Mouse (Mus musculus): ENCODE data around the gene Qars. TPM values are rescaled to one million over a fixed set of nuclear protein-coding genes. Genes with fewer than 3 reads are reported as not detected.

Qars gene
- polyA plus RNA-seq, 1 experiment from 2014 or later: 71.5 TPM

DNA sequence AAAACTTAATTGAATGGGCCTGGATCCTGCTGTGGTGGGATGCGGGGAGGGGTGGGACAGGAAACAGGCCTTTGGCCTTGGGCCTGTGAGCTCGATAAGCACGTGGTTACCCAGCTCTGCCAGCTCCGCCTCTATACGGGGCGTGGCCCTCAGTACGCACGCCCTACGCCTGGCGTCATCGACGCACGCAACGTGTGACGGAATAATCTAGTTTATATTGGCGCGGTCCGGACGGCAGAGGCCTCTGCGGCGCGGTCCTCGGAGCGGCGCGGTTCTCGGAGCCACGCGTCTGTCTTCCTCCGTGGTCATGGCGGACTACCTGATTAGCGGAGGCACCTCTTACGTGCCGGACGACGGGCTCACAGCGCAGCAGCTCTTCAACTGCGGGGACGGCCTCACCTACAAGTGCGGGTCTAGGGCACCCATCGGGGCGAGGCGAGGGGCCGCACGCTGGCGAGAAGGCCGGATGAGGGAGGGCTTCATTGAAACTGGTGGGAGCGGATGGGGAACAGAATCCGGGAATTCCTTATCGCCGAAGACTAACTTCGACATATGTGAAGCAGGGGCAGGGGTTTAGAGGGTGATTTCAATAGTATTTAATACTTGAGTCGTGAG lies 52.8 kb downstream of the Qars start, which contains the start of gene Impdh2:
Gene Impdh2 (plus strand): TSS at position 60 of the 615 bp plus-strand sequence.
- under 1% methylated on average over 53 of the region's 53 CpGs for WGBS
- no peaks in the 10 kb centered on the region for H3K27me3 ChIP-seq
- H3K4me3 ChIP-seq: peak within 1 kb of the TSS; percentile 55
- peaks cover 18% of the 10 kb centered on the region for H3K4me1 ChIP-seq (replicated peaks)
- H3K4me2 ChIP-seq: peak within 1 kb of the TSS; percentile 70
- H3K9ac ChIP-seq: peak within 1 kb of the TSS; percentile 77
- peak; percentile 99 for ATAC-seq (ENCODE audit: low FRiP score)
- peaks cover 74% of the 10 kb centered on the region for H3K36me3 ChIP-seq
- H3K27ac ChIP-seq: peak within 1 kb of the TSS; percentile 86
- no peaks in the 10 kb centered on the region for H3K9me3 ChIP-seq

DNA sequence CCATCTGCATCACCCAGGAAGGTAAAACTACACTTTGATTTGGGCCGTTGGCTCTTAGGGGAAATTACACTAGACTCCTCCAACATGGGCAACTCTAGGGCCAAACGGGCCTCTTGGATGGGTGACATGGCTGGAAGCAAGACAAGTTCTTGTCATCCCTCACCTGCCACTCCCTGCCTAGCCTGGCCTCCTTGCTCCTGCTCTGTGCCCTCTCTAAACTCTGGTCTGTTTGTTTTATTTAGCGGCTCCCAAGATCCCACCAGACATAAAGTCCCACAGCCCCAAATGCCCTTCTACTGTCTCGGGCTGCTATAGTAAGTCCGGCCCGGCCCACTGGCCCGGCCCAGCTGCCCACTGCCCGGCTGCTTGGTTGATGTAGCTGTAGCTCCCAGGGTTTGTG lies 56.2 kb downstream of the Qars start:
- H3K27me3 ChIP-seq: no peaks in the 10 kb centered on the region
- ATAC-seq (ENCODE audit: low FRiP score): no peak
- no peaks in the 10 kb centered on the region for H3K9me3 ChIP-seq
- no peak overlapping the region for H3K27ac ChIP-seq
- no peak overlapping the region for H3K9ac ChIP-seq
- H3K4me3 ChIP-seq: no peak overlapping the region
- peaks cover 41% of the 10 kb centered on the region for H3K4me1 ChIP-seq (replicated peaks)
- no peak overlapping the region for H3K4me2 ChIP-seq
- 97% methylated on average over 8 of the region's 8 CpGs for WGBS
- peaks cover 52% of the 10 kb centered on the region for H3K36me3 ChIP-seq

DNA sequence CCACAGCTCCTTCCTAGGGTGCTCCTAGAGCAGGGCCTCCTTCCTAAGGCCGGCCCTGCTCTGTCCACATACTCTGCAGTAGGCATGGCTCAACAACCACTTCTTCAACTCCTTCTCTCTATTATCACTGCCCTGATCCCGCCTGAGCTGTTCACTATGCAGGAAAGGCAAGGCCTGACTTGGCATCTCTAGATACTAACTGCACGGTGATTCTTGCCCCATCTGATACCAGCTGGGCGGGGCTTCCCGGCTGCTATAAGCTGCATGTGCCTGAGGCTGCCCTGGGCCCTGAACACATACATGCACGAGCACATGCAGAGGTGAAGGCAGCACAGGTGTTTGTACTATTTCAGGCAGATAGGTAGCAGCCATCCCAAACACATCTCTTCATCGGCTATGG lies 56.6 kb downstream of the Qars start:
- Histone ChIP-seq H3K4me1 (replicated peaks) (peaks cover 45% of the 10 kb centered on the region), H3K36me3 (peaks cover 48% of the 10 kb centered on the region), H3K27ac (no peak overlapping the region), H3K9ac (no peak overlapping the region), H3K4me3 (no peak overlapping the region), H3K27me3 (no peaks in the 10 kb centered on the region), H3K9me3 (no peaks in the 10 kb centered on the region), H3K4me2 (no peak overlapping the region)
- no peak for ATAC-seq (ENCODE audit: low FRiP score)
- WGBS: 91% methylated on average over 7 of the region's 7 CpGs

Other genes with a start within 250 kb of the Qars start
- gene Dag1, start 243.7 kb upstream of the Qars start, polyA plus RNA-seq (2015; fragmentation: Nextera tagmentation; extraction: Ambion mirVana): 55.5 and 60.4 TPM in 2 replicates
- 135 and 143 TPM in 2 replicates for gene Nicn1, start 217.3 kb upstream of the Qars start, polyA plus RNA-seq (2015; fragmentation: Nextera tagmentation; extraction: Ambion mirVana)
- gene Amt, start 210.9 kb upstream of the Qars start, polyA plus RNA-seq (2015; fragmentation: Nextera tagmentation; extraction: Ambion mirVana): 32.1 and 33.3 TPM in 2 replicates
- gene Rhoa, start 201.6 kb upstream of the Qars start, polyA plus RNA-seq (2015; fragmentation: Nextera tagmentation; extraction: Ambion mirVana): 279 and 287 TPM in 2 replicates
- 55.0 and 63.3 TPM in 2 replicates for gene Tcta, start 201.5 kb upstream of the Qars start, polyA plus RNA-seq (2015; fragmentation: Nextera tagmentation; extraction: Ambion mirVana)
- 503 and 518 TPM in 2 replicates for gene Gpx1, start 168.8 kb upstream of the Qars start, polyA plus RNA-seq (2015; fragmentation: Nextera tagmentation; extraction: Ambion mirVana)
- gene Usp4, start 159.9 kb upstream of the Qars start, polyA plus RNA-seq (2015; fragmentation: Nextera tagmentation; extraction: Ambion mirVana): 125 and 141 TPM in 2 replicates
- gene 1700102P08Rik, start 114.9 kb upstream of the Qars start, polyA plus RNA-seq (2015; fragmentation: Nextera tagmentation; extraction: Ambion mirVana): 1.7 and 2.3 TPM in 2 replicates
- 1.0 and 1.2 TPM in 2 replicates for gene Ccdc36, start 79.2 kb upstream of the Qars start, polyA plus RNA-seq (2015; fragmentation: Nextera tagmentation; extraction: Ambion mirVana)
- gene BC048562, start 71.2 kb upstream of the Qars start, polyA plus RNA-seq (2015; fragmentation: Nextera tagmentation; extraction: Ambion mirVana): not detected in 2 replicates
- 58.0 and 59.4 TPM in 2 replicates for gene Ccdc71, start 47.2 kb upstream of the Qars start, polyA plus RNA-seq (2015; fragmentation: Nextera tagmentation; extraction: Ambion mirVana)
- gene Klhdc8b, start 46.1 kb upstream of the Qars start, polyA plus RNA-seq (2015; fragmentation: Nextera tagmentation; extraction: Ambion mirVana): 66.4 and 69.1 TPM in 2 replicates
- gene Lamb2, start 28.0 kb upstream of the Qars start, polyA plus RNA-seq (2015; fragmentation: Nextera tagmentation; extraction: Ambion mirVana): 20.9 and 21.6 TPM in 2 replicates
- 71.9 and 74.1 TPM in 2 replicates for gene Usp19, start 17.1 kb upstream of the Qars start, polyA plus RNA-seq (2015; fragmentation: Nextera tagmentation; extraction: Ambion mirVana)
- 131 and 140 TPM in 2 replicates for gene Qrich1, start 9.1 kb downstream of the Qars start, polyA plus RNA-seq (2015; fragmentation: Nextera tagmentation; extraction: Ambion mirVana)
- gene Impdh2, start 52.6 kb downstream of the Qars start, polyA plus RNA-seq (2015; fragmentation: Nextera tagmentation; extraction: Ambion mirVana): 104 and 111 TPM in 2 replicates
- 74.0 and 82.1 TPM in 2 replicates for gene Ndufaf3, start 59.7 kb downstream of the Qars start, polyA plus RNA-seq (2015; fragmentation: Nextera tagmentation; extraction: Ambion mirVana)
- 285 and 314 TPM in 2 replicates for gene Dalrd3, start 62.2 kb downstream of the Qars start, polyA plus RNA-seq (2015; fragmentation: Nextera tagmentation; extraction: Ambion mirVana)
- gene Wdr6, start 71.0 kb downstream of the Qars start, polyA plus RNA-seq (2015; fragmentation: Nextera tagmentation; extraction: Ambion mirVana): 280 and 317 TPM in 2 replicates
- gene P4htm, start 90.0 kb downstream of the Qars start, polyA plus RNA-seq (2015; fragmentation: Nextera tagmentation; extraction: Ambion mirVana): 25.6 and 31.4 TPM in 2 replicates
- gene Arih2, start 141.7 kb downstream of the Qars start, polyA plus RNA-seq (2015; fragmentation: Nextera tagmentation; extraction: Ambion mirVana): 47.3 and 52.9 TPM in 2 replicates
- 45.0 and 45.5 TPM in 2 replicates for gene Slc25a20, start 154.4 kb downstream of the Qars start, polyA plus RNA-seq (2015; fragmentation: Nextera tagmentation; extraction: Ambion mirVana)
- gene Prkar2a, start 181.6 kb downstream of the Qars start, polyA plus RNA-seq (2015; fragmentation: Nextera tagmentation; extraction: Ambion mirVana): 50.1 and 51.9 TPM in 2 replicates

All from hindbrain, embryonic 13.5 days (tissue).